Comparison of ENCODE assay signal across 9 mouse cellular contexts in genomic region chr10:77342842-77343241, GRCm38 (mm10).
DNase-seq lines count a peak whose midpoint lies in the region; ATAC-seq and TF ChIP-seq lines count a peak whose summit lies in the region.
"Had no signal": no experiment of that assay in that cellular context is flagged by ENCODE, and none has a peak within 500 bp of the region (broad histone marks: within the 10 kb centered on the region; RNA-seq: fewer than 3 reads in every experiment).

No protein-coding gene starts in this region.

- no peak overlapping the region for H3K9ac ChIP-seq in heart, postnatal 0 days (replicated peaks; ENCODE audit: low read depth, low read length)
- H3K9ac ChIP-seq in liver, embryonic 12.5 days, result no peak overlapping the region
- no peak overlapping the region for H3K9ac ChIP-seq in neural tube, embryonic 15.5 days (replicated peaks)
- H3K9ac ChIP-seq: limb, embryonic 13.5 days had no signal

- 0 out of 2 replicates have a peak, but pooled peaks have one; percentile 2 for TF ChIP-seq CTCF in heart, postnatal 0 days (IDR thresholded peaks at IDR 0.05; ENCODE audit: low read depth)

- peaks cover 10% of the 10 kb centered on the region for H3K4me1 ChIP-seq in heart, postnatal 0 days (ENCODE audit: control insufficient read depth, insufficient read depth)
- H3K4me1 ChIP-seq in liver, embryonic 12.5 days, result no peaks in the 10 kb centered on the region
- peaks cover 23% of the 10 kb centered on the region for H3K4me1 ChIP-seq in neural tube, embryonic 15.5 days

- peak overlapping the region; percentile 15; the same call in 1 of the 2 replicates for H3K4me2 ChIP-seq in heart, postnatal 0 days (ENCODE audit: low read depth, low read length)
- no peak overlapping the region for H3K4me2 ChIP-seq in liver, embryonic 12.5 days
- H3K4me2 ChIP-seq in neural tube, embryonic 15.5 days, result no peak overlapping the region
- H3K4me2 ChIP-seq: limb, embryonic 13.5 days had no signal

- no peaks in the 10 kb centered on the region for H3K9me3 ChIP-seq in heart, postnatal 0 days (replicated peaks; ENCODE audit: control insufficient read depth, low read length)
- no peaks in the 10 kb centered on the region for H3K9me3 ChIP-seq in liver, embryonic 12.5 days (replicated peaks)
- H3K9me3 ChIP-seq in neural tube, embryonic 15.5 days (replicated peaks), result no peaks in the 10 kb centered on the region
- H3K9me3 ChIP-seq: limb, embryonic 13.5 days had no signal

- no peaks in the 10 kb centered on the region for H3K36me3 ChIP-seq in heart, postnatal 0 days (replicated peaks; ENCODE audit: control insufficient read depth, insufficient read depth, low read length)
- H3K36me3 ChIP-seq in liver, embryonic 12.5 days, result no peaks in the 10 kb centered on the region
- H3K36me3 ChIP-seq in neural tube, embryonic 15.5 days, result no peaks in the 10 kb centered on the region
- H3K36me3 ChIP-seq: limb, embryonic 13.5 days had no signal

- DNase-seq in lung, postnatal 10 days, result peak; percentile 66
- no peak for DNase-seq in lung, postnatal 25 days (ENCODE audit: low spot score)
- DNase-seq in cerebellum, postnatal 25 days, result peak; percentile 87 to 90
- DNase-seq in heart, postnatal 0 days (ENCODE audit: low spot score), result peak; percentile 80
- peak; percentile 43 for DNase-seq in right cerebral cortex, postnatal 14 days

- H3K27me3 ChIP-seq in heart, postnatal 0 days (ENCODE audit: control insufficient read depth, insufficient read depth, low read length), result no peaks in the 10 kb centered on the region
- H3K27me3 ChIP-seq in liver, embryonic 12.5 days (replicated peaks), result peaks cover 6% of the 10 kb centered on the region
- no peaks in the 10 kb centered on the region for H3K27me3 ChIP-seq in neural tube, embryonic 15.5 days (replicated peaks)

- 36% methylated on average over 3 of the region's 3 CpGs for WGBS in heart, postnatal 0 days
- WGBS in liver, embryonic 12.5 days (ENCODE audit: insufficient replicate concordance), result 54% methylated on average over 3 of the region's 3 CpGs
- 77% methylated on average over 3 of the region's 3 CpGs for WGBS in neural tube, embryonic 15.5 days

- peak overlapping the region; percentile 78 for H3K27ac ChIP-seq in heart, postnatal 0 days (ENCODE audit: low read depth)
- no peak overlapping the region for H3K27ac ChIP-seq in liver, embryonic 12.5 days
- no peak overlapping the region for H3K27ac ChIP-seq in neural tube, embryonic 15.5 days (replicated peaks)
- H3K27ac ChIP-seq: limb, embryonic 13.5 days had no signal

- no peak overlapping the region for H3K4me3 ChIP-seq in heart, postnatal 0 days (ENCODE audit: low read depth, low read length)
- no peak overlapping the region for H3K4me3 ChIP-seq in liver, embryonic 12.5 days
- no peak overlapping the region for H3K4me3 ChIP-seq in neural tube, embryonic 15.5 days (replicated peaks)
- H3K4me3 ChIP-seq: limb, embryonic 13.5 days had no signal

- peak; percentile 93 for ATAC-seq in heart, postnatal 0 days (ENCODE audit: insufficient read depth, low read depth)
- ATAC-seq in liver, embryonic 12.5 days, result no peak
- ATAC-seq in activated CD4-positive, CD25-positive, alpha-beta regulatory T cell, adult 4 months, result no peak
- ATAC-seq in neural tube, embryonic 15.5 days (ENCODE audit: low FRiP score), result no peak; the same call in 1 of the 2 replicates

- TF ChIP-seq EP300 in heart, postnatal 0 days (IDR thresholded peaks at IDR 0.05; ENCODE audit: low read depth), result no peak
